Mouse (Mus musculus) C2C12 (cell line): ENCODE measurements around the gene Nedd9.

Source experiments
- CEBPB ChIP-seq: IDR thresholded peaks from one replicate; pipeline ENCODE4 v1.6.1; 2011; ENCODE audit warnings: low read depth, mild to moderate bottlenecking, control low read depth, moderate library complexity
- CTCF ChIP-seq: IDR thresholded peaks from one replicate; pipeline ENCODE4 v1.5.1; 2011; ENCODE audit not compliant: control insufficient read depth, insufficient read depth, insufficient read length
- FOSL1 ChIP-seq: IDR thresholded peaks from one replicate; pipeline ENCODE4 v1.8.0; 2011; ENCODE audit warnings: mild to moderate bottlenecking, low read length; ENCODE audit not compliant: poor library complexity, insufficient read depth, severe bottlenecking
- MAX ChIP-seq: IDR thresholded peaks from one replicate; pipeline ENCODE4 v1.6.1; 2011; ENCODE audit warnings: mild to moderate bottlenecking, control low read depth
- MYOD1 ChIP-seq: IDR thresholded peaks from one replicate; pipeline ENCODE4 v1.6.1; 2011; ENCODE audit warnings: low read depth; ENCODE audit not compliant: control insufficient read depth, insufficient read length
- USF1 ChIP-seq: IDR thresholded peaks from one replicate; pipeline ENCODE4 v1.6.1; 2011; ENCODE audit warnings: low read depth, mild to moderate bottlenecking, control low read depth, moderate library complexity

DNA sequence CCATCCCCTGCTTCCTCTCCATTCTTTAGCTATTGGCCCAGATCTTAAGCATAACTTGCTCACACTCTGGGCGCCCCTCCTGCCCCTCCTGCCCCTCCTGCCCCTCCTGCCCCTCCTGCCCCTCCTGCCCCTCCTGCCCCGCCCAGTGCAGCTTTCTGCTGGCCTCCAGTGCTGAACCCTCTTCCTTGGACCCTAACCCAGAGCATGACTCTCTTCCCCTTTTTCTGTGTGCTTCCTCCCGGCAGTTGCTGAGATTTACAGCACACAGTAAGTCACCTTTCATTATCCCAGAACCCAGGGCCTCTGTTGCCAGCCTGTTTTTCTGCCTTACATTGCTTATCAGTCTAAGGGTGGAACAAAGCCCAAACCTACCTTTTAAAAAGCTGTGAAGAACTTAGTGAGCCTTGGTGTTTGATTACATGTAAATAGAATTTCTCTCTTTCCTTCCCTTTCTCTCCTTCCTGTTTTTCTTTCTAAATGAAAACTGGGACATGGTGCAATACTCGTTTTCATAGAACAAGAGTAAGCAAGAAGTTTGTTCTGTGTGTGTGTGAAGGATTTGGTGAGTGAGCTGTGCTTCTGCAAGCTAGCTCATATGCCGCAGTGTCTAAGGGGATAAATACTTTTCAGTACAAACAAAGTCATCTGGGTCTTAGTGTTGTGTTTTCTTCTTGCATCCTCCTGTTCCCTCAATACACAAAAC, 223.7 kb downstream of the Nedd9 start:
- no peak for TF ChIP-seq CTCF
- no peak for TF ChIP-seq CEBPB
- TF ChIP-seq MAX, result no peak
- no peak for TF ChIP-seq USF1
- no peak for TF ChIP-seq MYOD1
- TF ChIP-seq FOSL1, result no peak
